Mouse (Mus musculus) layer of hippocampus, postnatal 14 days (tissue): ENCODE measurements around the gene Gm6657. TPM values are rescaled to one million over a fixed set of nuclear protein-coding genes. Genes with fewer than 3 reads are reported as not detected.

Experiments
- DNase-seq, 2 experiments: peaks; one replicate each; pipeline ENCODE4 v3.0.0; 2021 to 2022; ENCODE audit warnings: low spot score in 2 of 2, mixed read lengths in 1 of 2
- long read RNA-seq, 2 experiments: library from polyadenylated mRNA; stranded (forward); transcript quantifications; one replicate each; pipeline ENCODE4 v2.0.0; 2021
- total RNA-seq, 2 experiments: library from RNA; stranded (reverse); gene quantifications; 2 replicates each; pipeline ENCODE4 v1.2.3; 2021

Gene Gm6657
- not detected for total RNA-seq
- long read RNA-seq, experiment 1, result 0 reads
- long read RNA-seq, experiment 2, result 0 reads

DNA sequence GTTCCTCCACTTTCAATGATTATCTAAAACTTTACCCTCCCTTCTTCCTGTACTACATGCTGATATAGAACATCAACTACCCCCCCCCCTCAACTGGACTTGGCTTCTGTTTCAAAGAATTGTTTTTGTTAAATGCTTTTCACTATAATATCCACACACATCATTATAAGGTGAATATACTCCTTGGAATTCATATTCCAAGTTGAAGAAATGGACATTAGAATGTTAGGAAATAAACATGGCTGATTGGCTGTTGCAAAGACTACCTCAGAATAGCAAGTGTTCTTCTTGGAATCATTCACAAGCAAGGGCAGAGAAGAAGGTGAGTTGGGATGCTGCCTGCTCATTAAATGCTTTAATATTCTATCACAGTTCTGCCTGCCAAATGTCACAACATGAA is at the start of gene Gm6657:
Gm6657 (plus strand) TSS at position 301 of the 400 bp plus-strand sequence.
- DNase-seq, result no peak

DNA sequence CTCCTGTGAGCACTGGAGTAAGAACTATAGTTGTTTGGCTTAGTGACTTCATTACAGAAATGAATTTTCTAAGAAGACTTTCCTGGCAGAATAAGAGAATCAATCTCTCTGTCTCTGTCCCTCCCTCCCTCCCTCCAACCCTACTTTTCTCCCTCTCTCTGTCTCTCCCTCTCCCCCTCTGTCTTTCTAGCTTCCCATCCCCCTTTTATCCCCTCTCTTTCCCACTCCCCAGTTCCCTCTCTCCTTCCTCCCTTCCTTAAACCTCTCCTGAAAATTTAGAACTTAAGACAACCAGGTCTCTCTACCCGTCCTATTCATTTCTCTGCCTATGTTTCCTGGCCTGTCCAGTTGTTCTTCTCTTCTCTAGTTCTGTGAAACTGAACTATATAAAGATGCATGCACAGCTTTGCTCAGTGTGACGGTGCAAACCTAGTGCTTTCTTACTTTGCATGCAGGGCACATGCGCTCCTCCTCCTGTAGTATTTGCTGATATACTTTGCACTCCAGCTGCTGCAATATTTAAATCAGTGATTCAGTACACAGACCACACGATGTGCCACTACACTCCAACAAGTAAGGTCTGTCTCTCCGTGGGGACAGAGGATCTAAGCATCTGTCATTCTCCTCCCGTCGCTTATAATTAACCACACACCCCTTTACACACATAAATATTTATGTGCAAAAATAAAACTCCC is 40.6 kb upstream of the Gm6657 start:
- peak in 1 of 2 experiments; percentile 10 for DNase-seq

GRCm38 (mm10) chr12:78170178-78170577 is 23.9 kb upstream of the Gm6657 start:
- no peak for DNase-seq

DNA sequence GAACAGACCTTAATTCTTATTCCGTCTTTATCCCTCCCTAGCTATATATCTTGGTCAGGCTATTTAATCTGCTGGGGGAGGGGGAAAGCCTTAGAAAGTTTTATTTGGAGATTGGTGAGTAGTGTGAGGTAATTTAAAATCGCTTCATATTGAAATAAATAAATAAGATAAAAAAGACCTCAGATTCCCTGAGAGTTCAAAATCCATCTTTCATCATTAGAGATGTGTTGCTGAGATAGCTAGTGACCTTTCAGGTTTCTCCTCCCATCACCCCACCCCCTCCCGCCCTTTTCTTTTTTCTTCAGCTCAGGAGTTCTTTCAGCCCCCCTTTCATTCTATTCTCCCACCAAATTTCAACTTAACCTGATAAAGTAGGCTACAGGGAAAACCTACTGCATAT is 20.1 kb upstream of the Gm6657 start:
- no peak for DNase-seq

DNA sequence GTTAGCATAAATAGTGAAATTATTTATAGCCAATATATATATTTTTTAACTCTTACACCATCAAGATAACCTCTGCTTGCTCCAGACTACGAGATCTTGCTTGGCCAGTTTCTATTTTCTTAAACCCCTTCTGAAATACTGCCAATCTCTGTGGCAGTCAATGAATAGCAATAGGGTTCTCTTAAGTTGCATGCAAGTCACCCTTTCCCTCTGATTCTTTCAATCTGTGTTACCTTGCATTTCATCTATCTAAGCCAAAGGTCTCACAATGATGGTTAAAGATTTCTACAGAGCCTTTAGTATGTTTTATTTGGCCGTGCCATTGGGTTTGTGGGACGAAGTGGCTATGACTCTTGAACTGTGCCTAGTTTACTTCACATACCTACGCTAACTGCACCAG is 19.4 kb upstream of the Gm6657 start:
- no peak for DNase-seq

DNA sequence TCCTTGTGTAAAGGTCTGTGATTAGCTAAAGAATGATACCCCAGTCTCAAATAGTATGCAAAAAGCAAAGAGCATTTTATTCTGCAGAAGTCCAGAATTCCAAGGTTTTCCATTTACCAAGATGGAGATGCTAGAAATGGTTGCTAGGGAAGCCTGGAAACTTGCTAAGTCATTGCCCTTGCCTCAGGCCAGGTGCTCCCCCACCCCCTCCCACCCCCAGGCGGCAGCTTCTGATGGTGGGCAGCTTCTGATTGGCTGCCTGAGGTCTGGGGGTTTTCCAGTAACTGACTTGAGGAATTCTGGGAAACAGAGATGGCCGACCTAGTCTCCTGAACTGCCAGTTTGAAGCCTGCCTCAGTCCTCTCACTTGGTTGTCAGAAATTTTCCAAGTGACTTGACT is 12.6 kb upstream of the Gm6657 start:
- no peak for DNase-seq

DNA sequence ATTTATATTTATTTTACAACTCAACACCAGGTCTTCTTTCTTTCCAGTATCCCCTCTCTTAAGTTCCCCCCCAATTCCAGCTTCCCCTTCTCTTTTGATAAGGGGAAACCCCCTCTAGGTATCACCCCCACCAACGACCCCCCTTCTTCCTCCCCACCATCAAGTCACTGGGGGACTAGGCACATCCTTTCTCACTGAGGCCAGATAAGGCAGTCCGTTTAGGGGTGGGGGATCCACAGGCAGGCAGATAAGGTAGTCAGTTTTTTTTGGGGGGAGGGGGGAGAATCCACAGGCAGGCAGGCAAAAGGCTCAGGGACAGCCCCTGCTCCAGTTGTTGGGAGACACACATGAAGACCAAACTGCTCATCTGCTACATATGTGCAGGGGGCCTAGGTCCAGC is 1.3 kb downstream of the Gm6657 start:
- DNase-seq, result no peak

GRCm38 (mm10) chr12:78203646-78204045 is 9.6 kb downstream of the Gm6657 start:
- no peak for DNase-seq

- DNase-seq, result peak; percentile 30 to 63
Measured at GRCm38 (mm10) chr12:78205915-78206570, 12.0 kb downstream of the Gm6657 start.

DNA sequence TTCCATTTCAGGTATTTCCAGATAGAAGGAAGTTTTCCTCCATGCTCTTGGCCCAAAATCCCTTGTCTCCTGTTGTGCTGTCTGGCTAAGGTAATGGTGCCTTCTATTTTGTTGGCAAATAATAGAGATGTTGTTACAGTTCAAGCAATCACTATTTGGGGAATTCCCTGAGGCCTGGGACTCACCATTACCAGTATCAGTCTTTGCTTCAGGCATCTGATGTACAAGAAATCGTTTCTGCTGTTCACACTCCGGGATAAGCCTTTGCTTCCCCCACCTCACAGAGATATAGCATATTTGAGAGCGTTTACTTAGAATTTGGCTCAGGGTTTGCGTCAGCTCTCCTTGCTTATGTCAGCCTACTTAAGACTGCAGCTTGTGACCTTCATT is 12.5 kb downstream of the Gm6657 start:
- DNase-seq, result no peak

GRCm38 (mm10) chr12:78209856-78210255 is 15.8 kb downstream of the Gm6657 start:
- no peak for DNase-seq

DNA sequence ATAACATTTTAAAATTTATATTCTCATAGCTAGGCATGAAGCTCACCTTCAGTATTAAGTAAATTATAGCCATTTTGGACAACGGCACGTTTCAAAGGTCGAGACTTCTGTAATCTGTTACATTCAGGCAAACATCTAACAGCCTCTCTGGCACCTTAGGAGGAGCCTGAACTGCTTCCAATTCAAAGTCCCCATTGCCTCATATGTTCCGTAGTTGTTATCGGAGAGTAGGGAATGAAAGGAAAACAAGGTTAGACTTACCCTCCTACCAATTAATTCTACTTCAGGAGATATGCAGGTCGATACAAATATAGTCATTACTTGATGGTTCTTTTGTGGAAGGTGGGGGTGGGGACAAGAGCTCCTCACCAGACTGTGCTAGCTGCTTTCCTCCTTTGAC is 21.4 kb downstream of the Gm6657 start:
- DNase-seq, result no peak

GRCm38 (mm10) chr12:78219191-78219825 is 25.3 kb downstream of the Gm6657 start:
- DNase-seq, result no peak

DNA sequence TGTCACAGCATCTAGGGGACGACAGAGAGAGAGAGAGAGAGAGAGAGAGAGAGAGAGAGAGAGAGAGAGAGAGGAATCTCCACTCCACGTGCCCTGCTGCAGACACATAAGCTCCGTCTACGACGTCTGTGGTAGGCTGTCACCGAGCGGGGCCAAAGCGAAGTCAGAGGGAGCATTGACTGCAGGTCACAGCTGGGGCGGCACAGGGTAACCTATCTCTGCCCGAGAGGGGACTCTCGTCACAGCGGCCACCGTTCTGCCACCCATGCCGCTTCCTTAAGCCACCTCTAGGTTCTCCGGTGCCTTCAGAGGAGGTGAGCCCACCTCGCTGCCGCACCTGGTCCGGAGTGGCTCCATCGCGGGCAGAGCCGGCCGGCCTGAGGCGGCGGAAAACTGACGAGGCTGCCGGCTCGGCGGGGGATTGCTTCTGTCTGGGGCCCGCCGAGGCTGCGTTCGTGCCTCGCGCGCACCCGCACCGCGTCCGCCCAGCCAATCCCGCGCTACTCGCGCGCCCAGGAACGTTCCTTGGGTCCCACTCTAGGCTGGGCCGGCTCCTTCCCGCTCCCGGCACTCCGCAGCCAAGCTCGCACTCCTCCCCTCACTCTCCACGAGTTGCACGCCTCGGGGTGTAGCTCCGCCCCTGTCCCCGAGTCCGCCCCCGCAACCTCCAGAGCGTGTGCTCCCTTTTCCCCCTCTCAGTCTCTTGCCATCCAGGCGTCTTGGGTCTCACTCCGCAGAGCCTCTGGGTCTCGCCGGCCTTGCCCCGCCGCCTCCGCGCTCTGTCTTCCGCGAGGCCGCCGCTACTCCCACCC is 31.9 kb downstream of the Gm6657 start, which contains the start of gene Gphn:
Gphn (plus strand) TSS at position 673 of the 812 bp plus-strand sequence.
- peak; percentile 87 to 93 for DNase-seq

DNA sequence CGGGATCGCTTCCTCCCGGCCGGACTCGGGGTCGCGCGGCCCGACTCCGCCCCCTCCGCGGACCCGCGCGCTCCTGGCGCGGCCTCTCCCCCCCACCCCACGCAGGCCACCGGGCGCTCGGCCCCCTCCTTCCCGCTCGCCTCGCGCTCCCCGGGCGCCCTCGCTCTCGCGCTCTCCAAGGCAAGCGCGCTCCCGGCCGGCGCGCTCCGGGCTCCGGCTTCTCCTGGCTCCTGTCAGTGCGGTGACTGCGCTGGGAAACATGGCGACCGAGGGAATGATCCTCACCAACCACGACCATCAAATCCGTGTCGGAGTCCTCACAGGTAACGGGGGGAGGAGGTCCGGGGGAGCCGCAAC is 32.5 kb downstream of the Gm6657 start:
- DNase-seq, result peak; percentile 86 to 88

DNA sequence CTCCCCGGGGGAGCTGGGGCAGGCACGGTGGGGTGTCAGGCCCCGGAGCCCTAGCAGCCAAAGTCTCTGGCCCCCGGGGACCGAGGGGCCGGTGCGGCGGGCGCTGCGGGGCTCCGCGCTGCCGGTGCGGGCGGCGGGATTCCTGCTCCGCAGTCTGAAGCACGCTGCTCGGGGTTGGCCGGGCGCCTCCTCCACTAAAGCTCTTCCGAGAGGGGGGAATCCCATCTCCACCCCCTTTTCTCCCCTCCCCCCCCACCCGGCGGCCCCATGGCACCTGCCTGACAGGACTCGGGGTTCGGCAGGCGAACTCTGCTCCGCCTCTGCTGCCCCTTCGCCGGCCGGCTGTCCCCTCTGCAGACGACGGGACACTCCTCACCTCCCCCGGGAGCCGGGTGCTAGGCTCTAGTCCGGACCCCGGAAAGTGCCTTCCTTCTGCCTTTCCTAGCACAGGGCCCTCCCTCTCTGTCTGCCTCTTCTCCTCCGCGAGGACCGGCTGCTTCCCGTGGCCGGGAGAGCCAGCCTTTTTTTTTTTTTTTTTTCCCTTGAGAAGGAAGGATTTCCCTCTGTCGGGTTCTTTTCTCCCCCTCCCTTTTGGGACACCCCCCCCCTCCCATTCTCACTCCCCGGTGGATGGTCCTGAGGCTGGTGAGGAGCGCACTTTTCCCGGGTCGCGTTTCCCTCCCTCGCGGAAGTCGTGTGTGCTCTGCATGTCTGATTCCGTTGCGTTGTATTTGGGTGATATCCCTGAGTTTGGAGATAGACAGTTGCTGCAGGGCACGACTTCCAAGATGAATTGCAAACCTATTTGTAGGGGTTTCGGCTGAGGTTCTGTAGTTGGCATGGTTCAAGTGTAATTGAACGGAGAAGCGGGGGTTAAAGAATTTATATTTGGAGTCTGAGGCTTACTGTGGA is 33.2 kb downstream of the Gm6657 start:
- peak; percentile 39 to 48 for DNase-seq

GRCm38 (mm10) chr12:78228139-78228538 is 34.1 kb downstream of the Gm6657 start:
- no peak for DNase-seq

DNA sequence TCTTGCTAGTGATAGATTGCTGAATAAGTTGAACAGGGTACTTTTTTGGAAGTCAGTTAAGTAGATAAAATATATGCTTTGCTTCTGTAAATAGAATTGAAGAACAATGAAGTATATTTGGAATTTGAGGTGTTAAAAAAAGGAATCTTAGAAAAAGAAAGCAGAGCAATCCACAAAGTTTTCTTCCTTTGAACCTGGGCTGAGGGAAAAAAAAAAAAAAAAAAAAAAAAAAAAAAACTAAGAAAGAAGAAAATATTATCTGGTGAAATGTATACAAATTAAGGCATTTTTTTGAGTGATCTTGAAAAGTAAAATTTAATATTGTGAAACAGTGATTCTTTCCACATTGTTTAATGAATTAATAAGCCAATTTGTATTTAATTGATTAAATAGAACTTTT is 38.5 kb downstream of the Gm6657 start:
- no peak for DNase-seq

DNA sequence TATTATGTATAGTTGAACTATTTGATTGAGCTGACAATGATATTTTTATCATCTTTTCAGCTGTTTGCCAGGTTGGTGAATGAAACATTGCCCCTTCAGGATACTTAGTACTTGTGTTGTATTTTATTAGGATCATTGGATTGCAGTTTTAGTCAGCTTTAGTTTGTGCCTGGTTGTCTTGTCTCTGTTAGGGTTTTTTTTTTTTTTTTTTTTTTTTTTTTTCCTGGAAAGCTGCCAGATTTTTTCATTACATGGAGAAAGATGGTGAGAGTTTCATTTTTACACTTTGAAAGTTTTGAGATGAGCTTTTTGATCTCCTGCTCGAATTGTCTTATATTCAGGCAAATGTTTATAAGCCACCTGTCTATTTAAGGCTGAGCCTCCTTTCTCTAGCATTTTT is 54.3 kb downstream of the Gm6657 start:
- DNase-seq, result no peak

DNA sequence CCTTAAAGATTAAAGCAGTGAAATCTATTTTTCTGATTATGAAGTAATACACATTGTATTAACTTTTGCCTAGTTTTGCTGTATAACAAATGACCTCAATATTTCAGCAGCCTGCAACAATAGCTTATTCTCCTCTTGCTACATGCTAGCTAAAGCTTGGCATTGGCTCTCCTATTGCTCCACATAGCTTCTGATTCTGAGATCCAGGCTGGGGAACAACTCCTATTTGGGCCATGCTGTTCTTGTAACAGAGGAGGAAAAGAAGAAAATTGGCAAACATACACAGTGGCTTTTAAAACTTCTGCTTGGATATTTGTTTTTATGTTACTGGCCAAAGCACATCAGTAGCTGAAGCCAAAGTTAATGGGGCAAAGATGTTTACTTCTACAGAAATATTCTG is 55.1 kb downstream of the Gm6657 start:
- peak in 1 of 2 experiments; percentile 55 for DNase-seq
